Mouse (Mus musculus) heart, postnatal 0 days (tissue): ENCODE data around the gene Cd200r3. TPM values are rescaled to one million over a fixed set of nuclear protein-coding genes. Genes with fewer than 3 reads are reported as not detected.

Source experiments
- ATAC-seq: fragments of 200-750 bp; cut with Nextera tagmentation; 2 replicates; pipeline ENCODE4 v1.8.0; 2017; ENCODE audit warnings: low read depth, moderate number of reproducible peaks, moderate library complexity; ENCODE audit not compliant: insufficient read depth
- DNase-seq: peaks from one replicate; pipeline ENCODE4 v3.0.0-alpha.2; 2016; ENCODE audit warnings: low spot score
- H3K27ac ChIP-seq: fragments of 300-500 bp; sonication (generic); 2 replicates; pipeline ENCODE4 v1.5.1; 2014; ENCODE audit warnings: low read depth, mild to moderate bottlenecking
- H3K27me3 ChIP-seq: fragments of 300-500 bp; sonication (generic); 2 replicates; pipeline ENCODE4 v1.6.1; 2014; ENCODE audit warnings: low read length, mixed read lengths; ENCODE audit not compliant: control insufficient read depth, insufficient read depth
- H3K36me3 ChIP-seq: fragments of 300-500 bp; sonication (generic); replicated peaks from 2 replicates; pipeline ENCODE4 v1.6.1; 2014; ENCODE audit warnings: low read length, mixed read lengths; ENCODE audit not compliant: control insufficient read depth, insufficient read depth
- H3K4me1 ChIP-seq: fragments of 300-500 bp; sonication (generic); 2 replicates; pipeline ENCODE4 v1.6.1; 2014; ENCODE audit warnings: antibody characterized with exemption; ENCODE audit not compliant: control insufficient read depth, insufficient read depth
- H3K4me2 ChIP-seq: fragments of 300-500 bp; sonication (generic); 2 replicates; pipeline ENCODE4 v1.6.1; 2014; ENCODE audit warnings: low read depth, mild to moderate bottlenecking, low read length, moderate library complexity
- H3K4me3 ChIP-seq: fragments of 300-500 bp; sonication (generic); 2 replicates; pipeline ENCODE4 v1.5.1; 2014; ENCODE audit warnings: low read depth, low read length
- H3K9ac ChIP-seq: fragments of 300-500 bp; sonication (generic); replicated peaks from 2 replicates; pipeline ENCODE4 v1.6.1; 2014; ENCODE audit warnings: low read depth, low read length, mixed read lengths
- H3K9me3 ChIP-seq: fragments of 300-500 bp; sonication (generic); replicated peaks from 2 replicates; pipeline ENCODE4 v1.6.1; 2016; ENCODE audit warnings: low read length; ENCODE audit not compliant: control insufficient read depth
- CTCF ChIP-seq: IDR thresholded peaks from 2 replicates; pipeline ENCODE4 v1.5.1; 2016; ENCODE audit warnings: antibody characterized with exemption, control low read depth, low read depth
- EP300 ChIP-seq: IDR thresholded peaks from 2 replicates; pipeline ENCODE4 v1.6.1; 2016; ENCODE audit warnings: antibody characterized with exemption, low read depth
- WGBS: fragments of 180-500 bp; shearing (Covaris S2); extraction: QIAGEN DNeasy Blood & Tissue Kit; methylation state at CpG from one replicate; pipeline ENCODE4 v1.1.7; 2014; 5-methylcytosine and 5-hydroxymethylcytosine counted together
- polyA plus RNA-seq: library from polyadenylated mRNA; unstranded; fragments of >200 nt; fragmentation: Nextera tagmentation; extraction: Ambion mirVana; gene quantifications from 2 replicates; pipeline ENCODE4 v1.2.1, GENCODE M21; 2015
- total RNA-seq: library from RNA; depleted of rRNA; stranded (reverse); fragments of >200 nt; gene quantifications from 2 replicates; pipeline ENCODE4 v1.2.3, GENCODE M21; 2014; ENCODE audit warnings: low replicate concordance

Gene Cd200r3
- total and polyA plus RNA-seq, 2 experiments from 2014 or later: 0.51 to 0.99 TPM

- Histone ChIP-seq H3K9me3 (no peaks in the 10 kb centered on the region), H3K4me1 (no peaks in the 10 kb centered on the region), H3K9ac (no peak overlapping the region), H3K4me3 (no peak overlapping the region), H3K27ac (no peak overlapping the region), H3K4me2 (no peak overlapping the region), H3K27me3 (no peaks in the 10 kb centered on the region), H3K36me3 (no peaks in the 10 kb centered on the region)
- ATAC-seq (no peak), DNase-seq (no peak)
- 70% methylated on average over 2 of the region's 2 CpGs for WGBS
- TF ChIP-seq EP300 (no peak), CTCF (no peak)
These were observed 39.5 kb downstream of the Cd200r3 start for GRCm38 (mm10) chr16:44982972-44983371.

- H3K4me3 ChIP-seq: no peak overlapping the region
- H3K27me3 ChIP-seq: no peaks in the 10 kb centered on the region
- ATAC-seq: no peak
- no peaks in the 10 kb centered on the region for H3K9me3 ChIP-seq
- no peaks in the 10 kb centered on the region for H3K36me3 ChIP-seq
- H3K9ac ChIP-seq: no peak overlapping the region
- H3K4me1 ChIP-seq: no peaks in the 10 kb centered on the region
- no peak overlapping the region for H3K27ac ChIP-seq
- TF ChIP-seq CTCF: no peak
- TF ChIP-seq EP300: no peak
- no peak overlapping the region for H3K4me2 ChIP-seq
- no peak for DNase-seq
- WGBS: 59% methylated on average over 3 of the region's 3 CpGs
These were observed 40.0 kb downstream of the Cd200r3 start for GRCm38 (mm10) chr16:44983379-44984060.

GRCm38 (mm10) chr16:44984111-44984510, 40.6 kb downstream of the Cd200r3 start:
- Histone ChIP-seq H3K27me3 (no peaks in the 10 kb centered on the region), H3K9ac (no peak overlapping the region), H3K4me2 (no peak overlapping the region), H3K4me1 (no peaks in the 10 kb centered on the region), H3K27ac (no peak overlapping the region), H3K9me3 (no peaks in the 10 kb centered on the region), H3K4me3 (no peak overlapping the region), H3K36me3 (no peaks in the 10 kb centered on the region)
- DNase-seq: no peak
- TF ChIP-seq CTCF: no peak
- no peak for TF ChIP-seq EP300
- no peak for ATAC-seq

- ATAC-seq: no peak
- 76% methylated on average over 3 of the region's 3 CpGs for WGBS
- TF ChIP-seq EP300 (no peak), CTCF (no peak)
These were observed 41.4 kb downstream of the Cd200r3 start for GRCm38 (mm10) chr16:44984925-44985324.

GRCm38 (mm10) chr16:44986029-44986428, 42.6 kb downstream of the Cd200r3 start:
- Histone ChIP-seq H3K4me3 (no peak overlapping the region), H3K27me3 (no peaks in the 10 kb centered on the region), H3K4me1 (no peaks in the 10 kb centered on the region), H3K9me3 (no peaks in the 10 kb centered on the region), H3K9ac (no peak overlapping the region), H3K4me2 (no peak overlapping the region), H3K36me3 (no peaks in the 10 kb centered on the region), H3K27ac (no peak overlapping the region)
- TF ChIP-seq CTCF: no peak
- no peak for TF ChIP-seq EP300
- DNase-seq: no peak
- no peak for ATAC-seq
- WGBS: 53% methylated on average over 2 of the region's 2 CpGs

More at GRCm38 (mm10) chr16:44984925-44985324, 41.4 kb downstream of the Cd200r3 start:
- Histone ChIP-seq H3K27ac (no peak overlapping the region), H3K4me1 (no peaks in the 10 kb centered on the region), H3K4me3 (no peak overlapping the region), H3K4me2 (no peak overlapping the region), H3K9ac (no peak overlapping the region), H3K9me3 (no peaks in the 10 kb centered on the region), H3K36me3 (no peaks in the 10 kb centered on the region), H3K27me3 (no peaks in the 10 kb centered on the region)
- no peak for DNase-seq
